Mouse (Mus musculus) heart, embryonic 15.5 days (tissue): ENCODE results near the gene Dusp27. TPM values are rescaled to one million over a fixed set of nuclear protein-coding genes. Genes with fewer than 3 reads are reported as not detected.

Experiments used
- ATAC-seq: fragments of 200-750 bp; cut with Nextera tagmentation; replicated peaks from 2 replicates; pipeline ENCODE4 v1.8.0; 2017; ENCODE audit warnings: low read depth, moderate TSS enrichment; ENCODE audit not compliant: insufficient number of reproducible peaks, insufficient read depth, low FRiP score
- H3K27ac ChIP-seq: fragments of 300-500 bp; sonication (generic); 2 replicates; pipeline ENCODE4 v1.5.1; 2015; ENCODE audit warnings: mild to moderate bottlenecking, inconsistent platforms
- H3K27me3 ChIP-seq: fragments of 300-500 bp; sonication (generic); 2 replicates; pipeline ENCODE4 v1.6.1; 2015; ENCODE audit warnings: inconsistent platforms
- H3K36me3 ChIP-seq: fragments of 300-500 bp; sonication (generic); 2 replicates; pipeline ENCODE4 v1.6.1; 2015; ENCODE audit warnings: mild to moderate bottlenecking, inconsistent platforms
- H3K4me1 ChIP-seq: fragments of 300-500 bp; sonication (generic); replicated peaks from 2 replicates; pipeline ENCODE4 v1.6.1; 2015; ENCODE audit warnings: inconsistent platforms
- H3K4me2 ChIP-seq: fragments of 300-500 bp; sonication (generic); 2 replicates; pipeline ENCODE4 v1.6.1; 2015; ENCODE audit warnings: inconsistent platforms, mild to moderate bottlenecking, moderate library complexity
- H3K4me3 ChIP-seq: fragments of 300-500 bp; sonication (generic); 2 replicates; pipeline ENCODE4 v1.5.1; 2015; ENCODE audit warnings: mild to moderate bottlenecking, inconsistent platforms
- H3K9ac ChIP-seq: fragments of 300-500 bp; sonication (generic); 2 replicates; pipeline ENCODE4 v1.6.1; 2015; ENCODE audit warnings: mild to moderate bottlenecking, inconsistent platforms
- H3K9me3 ChIP-seq: fragments of 300-500 bp; sonication (generic); replicated peaks from 2 replicates; pipeline ENCODE4 v1.6.1; 2016; ENCODE audit warnings: inconsistent platforms
- WGBS: fragments of 180-500 bp; shearing (Covaris S2); methylation state at CpG from one replicate; pipeline ENCODE4 v1.1.7; 2015; ENCODE audit warnings: mixed read lengths; 5-methylcytosine and 5-hydroxymethylcytosine counted together
- polyA plus RNA-seq: library from polyadenylated mRNA; unstranded; fragments of >200 nt; fragmentation: Nextera tagmentation; extraction: Ambion mirVana; gene quantifications from 2 replicates; pipeline ENCODE4 v1.2.1, GENCODE M21; 2015

Dusp27 gene
- polyA plus RNA-seq, result 40.2 and 44.9 TPM in 2 replicates

DNA sequence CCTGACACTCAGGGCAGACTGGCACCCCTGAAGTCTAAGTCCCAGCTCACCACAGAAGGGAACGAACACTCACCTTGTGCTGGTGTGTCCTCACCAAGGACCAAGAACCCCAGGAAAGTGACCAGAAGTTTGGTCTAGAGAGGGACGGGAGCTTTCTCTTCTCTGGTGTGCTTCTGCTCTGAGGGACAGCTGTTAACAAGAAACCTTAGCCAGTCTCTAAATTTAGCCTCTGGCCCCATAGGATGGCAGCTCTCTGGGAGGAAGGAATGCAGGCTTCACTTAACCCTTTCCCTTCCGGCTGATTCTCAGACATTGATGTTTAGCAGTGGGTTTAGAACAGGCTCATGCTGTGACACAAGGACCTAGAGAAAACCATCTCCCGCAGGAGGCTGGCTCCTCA, at the start of gene Dusp27:
Gene Dusp27, minus strand, starts transcription at position 204 of the 400 bp plus-strand sequence.
- Histone ChIP-seq H3K4me3 (peak within 1 kb of the TSS; percentile 56), H3K27me3 (no peaks in the 10 kb centered on the region), H3K27ac (peak within 1 kb of the TSS; percentile 95), H3K9ac (peak within 1 kb of the TSS; percentile 70), H3K9me3 (no peaks in the 10 kb centered on the region), H3K4me1 (peaks cover 54% of the 10 kb centered on the region), H3K4me2 (peak within 1 kb of the TSS; percentile 63), H3K36me3 (peaks cover 12% of the 10 kb centered on the region)
- 11% methylated on average over 4 of the region's 4 CpGs for WGBS
- peak; percentile 64 for ATAC-seq

DNA sequence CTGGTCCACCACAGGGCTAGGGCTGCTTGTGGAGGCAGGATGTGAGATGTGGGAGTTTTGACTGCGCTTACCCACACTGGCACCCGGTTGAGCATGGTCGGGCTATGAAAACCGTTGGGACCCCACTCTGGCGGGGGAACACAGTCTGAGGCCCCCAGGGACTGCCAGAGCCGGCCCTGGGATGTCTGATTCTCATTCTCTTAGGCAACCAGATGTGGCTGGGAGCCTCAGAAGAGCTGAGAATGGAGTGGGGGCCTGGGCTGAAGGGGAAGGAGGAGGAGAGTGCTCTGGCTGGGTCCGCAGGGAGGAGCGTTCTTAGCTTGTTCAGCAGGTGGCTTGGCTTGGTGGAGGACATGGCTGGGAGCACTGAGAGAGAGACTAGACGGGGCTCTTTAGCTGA, 45.9 kb upstream of the Dusp27 start:
- Histone ChIP-seq H3K9ac (no peak overlapping the region), H3K27me3 (no peaks in the 10 kb centered on the region), H3K9me3 (no peaks in the 10 kb centered on the region), H3K36me3 (no peaks in the 10 kb centered on the region), H3K4me2 (no peak overlapping the region), H3K4me3 (no peak overlapping the region), H3K27ac (no peak overlapping the region), H3K4me1 (no peaks in the 10 kb centered on the region)
- ATAC-seq, result no peak
- WGBS, result 66% methylated on average over 9 of the region's 9 CpGs

DNA sequence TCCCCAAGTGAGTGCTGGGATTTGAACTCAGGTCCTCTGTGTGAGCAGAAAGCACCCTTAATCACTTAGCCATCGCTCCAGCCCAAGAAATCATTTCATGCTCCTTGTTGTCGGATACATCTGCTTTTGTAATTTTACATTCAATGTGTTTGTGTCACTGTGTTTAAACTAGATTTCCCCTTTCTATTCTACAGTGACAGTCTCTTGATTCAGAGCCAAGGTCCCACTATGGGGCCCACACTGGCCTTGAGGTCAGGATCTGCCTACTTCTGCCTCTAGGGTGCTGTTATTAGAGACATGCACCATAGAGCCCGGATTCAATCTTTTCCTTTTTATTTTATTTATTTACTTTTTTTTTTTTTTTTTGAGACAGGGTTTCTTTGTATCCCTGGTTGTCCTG, 45.3 kb upstream of the Dusp27 start:
- no peaks in the 10 kb centered on the region for H3K27me3 ChIP-seq
- ATAC-seq, result no peak
- H3K36me3 ChIP-seq, result no peaks in the 10 kb centered on the region
- WGBS, result 74% methylated on average over 3 of the region's 3 CpGs
- H3K4me2 ChIP-seq, result no peak overlapping the region
- no peak overlapping the region for H3K27ac ChIP-seq
- no peak overlapping the region for H3K9ac ChIP-seq
- no peak overlapping the region for H3K4me3 ChIP-seq
- no peaks in the 10 kb centered on the region for H3K4me1 ChIP-seq
- H3K9me3 ChIP-seq, result no peaks in the 10 kb centered on the region

DNA sequence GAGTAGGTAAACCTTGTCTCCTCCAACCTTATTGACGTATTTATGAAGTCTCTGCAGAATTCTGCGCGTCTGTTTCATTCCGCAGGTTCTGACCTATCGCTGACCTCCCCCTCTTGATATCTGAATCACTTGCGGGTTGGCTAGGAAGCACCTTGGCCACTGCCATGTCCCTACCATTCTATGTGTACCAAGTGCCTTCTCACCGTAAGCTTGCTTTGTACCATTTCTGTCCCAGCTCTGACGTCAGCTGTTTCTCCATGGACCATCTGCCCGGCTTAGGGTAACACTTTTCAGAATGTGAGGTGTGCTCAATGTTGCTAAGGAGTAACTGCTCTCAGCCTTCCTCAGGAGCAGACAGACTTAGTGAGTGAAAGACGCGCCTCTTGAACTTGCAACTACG, 43.1 kb upstream of the Dusp27 start:
- Histone ChIP-seq H3K4me1 (no peaks in the 10 kb centered on the region), H3K9ac (no peak overlapping the region), H3K36me3 (no peaks in the 10 kb centered on the region), H3K9me3 (no peaks in the 10 kb centered on the region), H3K4me3 (no peak overlapping the region), H3K27me3 (no peaks in the 10 kb centered on the region), H3K27ac (no peak overlapping the region), H3K4me2 (no peak overlapping the region)
- no peak for ATAC-seq
- 86% methylated on average over 12 of the region's 12 CpGs for WGBS

DNA sequence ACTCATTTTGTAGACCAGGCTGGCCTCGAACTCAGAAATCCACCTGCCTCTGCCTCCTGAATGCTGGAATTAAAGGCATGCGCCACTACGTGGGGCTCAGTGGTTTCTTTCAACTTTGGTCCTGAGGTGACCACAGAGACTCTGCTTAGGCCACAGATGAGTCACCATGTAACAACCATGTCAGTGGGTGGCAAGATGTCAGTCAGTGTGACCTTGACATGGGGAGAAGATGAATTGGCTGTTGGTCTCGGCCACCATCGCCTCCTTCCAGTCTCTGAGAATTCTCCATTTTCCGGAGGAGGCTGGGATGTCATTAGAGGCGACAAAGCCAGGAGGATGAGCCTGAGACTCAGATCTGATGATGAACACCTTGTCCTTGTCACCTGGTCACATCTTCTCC, 42.0 kb upstream of the Dusp27 start:
- WGBS, result 82% methylated on average over 7 of the region's 7 CpGs
- H3K27me3 ChIP-seq, result no peaks in the 10 kb centered on the region
- no peak overlapping the region for H3K4me2 ChIP-seq
- H3K4me1 ChIP-seq, result no peaks in the 10 kb centered on the region
- H3K36me3 ChIP-seq, result no peaks in the 10 kb centered on the region
- H3K27ac ChIP-seq, result no peak overlapping the region
- no peak overlapping the region for H3K9ac ChIP-seq
- ATAC-seq, result no peak
- H3K9me3 ChIP-seq, result no peaks in the 10 kb centered on the region
- H3K4me3 ChIP-seq, result no peak overlapping the region

DNA sequence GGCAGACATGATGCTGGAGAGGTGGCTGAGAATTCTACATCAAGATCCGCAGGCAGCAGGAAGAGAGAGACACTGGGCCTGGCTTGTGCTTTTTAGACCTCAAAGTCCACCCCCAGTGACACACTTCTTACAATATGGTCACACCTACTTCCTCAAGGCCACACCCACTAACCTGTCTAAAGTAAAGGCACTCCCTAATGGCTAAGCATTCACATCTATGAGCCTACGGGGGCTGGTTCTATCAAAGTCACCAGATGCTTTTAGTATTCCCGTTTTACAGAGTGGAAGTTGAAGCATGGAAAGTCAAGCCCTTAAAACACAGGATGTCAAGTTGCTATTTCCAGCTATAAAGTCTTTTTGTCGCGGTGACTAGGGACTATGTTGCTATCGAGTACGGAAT, 40.3 kb upstream of the Dusp27 start:
- Histone ChIP-seq H3K9ac (no peak overlapping the region), H3K27me3 (0 out of 2 replicates have a peak, but pooled peaks cover 4% of the 10 kb centered on the region), H3K27ac (no peak overlapping the region), H3K4me2 (no peak overlapping the region), H3K4me3 (no peak overlapping the region), H3K4me1 (no peaks in the 10 kb centered on the region), H3K9me3 (no peaks in the 10 kb centered on the region), H3K36me3 (no peaks in the 10 kb centered on the region)
- no peak for ATAC-seq
- 91% methylated on average over 7 of the region's 7 CpGs for WGBS

DNA sequence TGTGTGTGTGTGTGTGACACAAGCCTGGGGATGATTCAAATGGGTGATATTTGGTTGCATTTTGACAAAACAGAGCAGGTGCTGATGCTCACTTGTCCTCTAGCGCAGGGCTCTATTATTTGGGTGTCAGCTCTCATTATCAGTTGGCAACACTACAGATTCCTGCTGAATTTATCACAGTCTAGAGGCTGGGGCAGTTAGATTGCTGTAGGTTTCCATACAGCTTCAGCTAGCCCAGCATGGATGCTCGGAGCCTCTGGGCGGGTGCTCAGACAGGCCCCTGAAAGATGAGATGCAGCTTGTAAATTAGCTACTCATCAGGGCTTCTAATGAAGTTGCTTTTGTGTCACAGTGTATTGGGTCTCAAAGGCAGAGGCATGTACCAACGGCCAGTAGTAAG, 39.7 kb upstream of the Dusp27 start:
- no peak for ATAC-seq
- Histone ChIP-seq H3K4me3 (no peak overlapping the region), H3K9me3 (no peaks in the 10 kb centered on the region), H3K36me3 (no peaks in the 10 kb centered on the region), H3K4me2 (no peak overlapping the region), H3K9ac (no peak overlapping the region), H3K27ac (no peak overlapping the region), H3K27me3 (0 out of 2 replicates have a peak, but pooled peaks cover 4% of the 10 kb centered on the region), H3K4me1 (no peaks in the 10 kb centered on the region)
- 65% methylated on average over 4 of the region's 4 CpGs for WGBS

DNA sequence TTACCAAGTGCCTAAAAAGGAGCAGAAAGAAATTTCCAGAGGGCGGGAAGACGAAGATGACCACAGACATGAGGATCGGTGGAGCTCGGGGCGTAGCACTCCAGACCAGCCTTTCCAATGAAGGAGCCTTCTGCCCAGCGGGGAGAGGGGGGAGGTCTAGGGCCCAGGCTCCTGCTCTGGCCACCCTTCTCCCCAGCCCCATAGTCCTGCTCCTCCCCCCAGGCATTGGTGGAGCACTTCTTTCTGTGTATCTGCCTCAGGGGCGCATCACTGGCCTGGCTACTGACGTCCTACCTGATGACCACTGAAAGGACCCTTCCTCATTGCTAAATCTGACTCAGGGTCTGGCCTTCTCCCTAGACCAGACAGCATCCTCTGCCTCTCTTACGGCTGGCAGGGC, 37.4 kb upstream of the Dusp27 start:
- H3K9me3 ChIP-seq, result no peaks in the 10 kb centered on the region
- 90% methylated on average over 9 of the region's 9 CpGs for WGBS
- no peak overlapping the region for H3K4me3 ChIP-seq
- no peak overlapping the region for H3K9ac ChIP-seq
- peaks cover 10% of the 10 kb centered on the region for H3K27me3 ChIP-seq
- H3K27ac ChIP-seq, result no peak overlapping the region
- H3K4me1 ChIP-seq, result peaks cover 3% of the 10 kb centered on the region; the same call in 1 of the 2 replicates
- no peak for ATAC-seq
- H3K36me3 ChIP-seq, result no peaks in the 10 kb centered on the region
- H3K4me2 ChIP-seq, result no peak overlapping the region

DNA sequence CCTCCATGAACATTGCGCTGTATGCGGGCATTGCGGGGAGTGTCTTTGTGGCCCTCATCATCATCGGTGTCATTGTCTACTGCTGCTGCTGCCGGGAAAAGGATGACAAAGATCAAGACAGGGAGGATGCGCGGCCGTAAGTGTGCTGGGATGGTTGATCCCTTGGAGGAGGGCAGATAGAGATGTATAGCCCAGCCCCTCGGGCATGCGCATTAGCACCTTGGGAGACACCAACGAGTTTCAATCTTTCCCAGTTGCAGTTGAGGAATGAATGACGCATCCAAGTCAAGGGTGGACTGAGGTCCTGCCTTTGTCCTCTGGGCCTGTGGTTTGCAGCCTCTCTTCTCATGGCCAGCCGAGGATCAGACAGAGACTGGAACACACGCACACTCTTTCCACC, 36.9 kb upstream of the Dusp27 start:
- Histone ChIP-seq H3K4me3 (no peak overlapping the region), H3K4me2 (no peak overlapping the region), H3K9me3 (no peaks in the 10 kb centered on the region), H3K4me1 (peaks cover 3% of the 10 kb centered on the region; the same call in 1 of the 2 replicates), H3K27me3 (peaks cover 16% of the 10 kb centered on the region), H3K27ac (no peak overlapping the region), H3K36me3 (no peaks in the 10 kb centered on the region), H3K9ac (no peak overlapping the region)
- 86% methylated on average over 14 of the region's 14 CpGs for WGBS
- no peak for ATAC-seq

DNA sequence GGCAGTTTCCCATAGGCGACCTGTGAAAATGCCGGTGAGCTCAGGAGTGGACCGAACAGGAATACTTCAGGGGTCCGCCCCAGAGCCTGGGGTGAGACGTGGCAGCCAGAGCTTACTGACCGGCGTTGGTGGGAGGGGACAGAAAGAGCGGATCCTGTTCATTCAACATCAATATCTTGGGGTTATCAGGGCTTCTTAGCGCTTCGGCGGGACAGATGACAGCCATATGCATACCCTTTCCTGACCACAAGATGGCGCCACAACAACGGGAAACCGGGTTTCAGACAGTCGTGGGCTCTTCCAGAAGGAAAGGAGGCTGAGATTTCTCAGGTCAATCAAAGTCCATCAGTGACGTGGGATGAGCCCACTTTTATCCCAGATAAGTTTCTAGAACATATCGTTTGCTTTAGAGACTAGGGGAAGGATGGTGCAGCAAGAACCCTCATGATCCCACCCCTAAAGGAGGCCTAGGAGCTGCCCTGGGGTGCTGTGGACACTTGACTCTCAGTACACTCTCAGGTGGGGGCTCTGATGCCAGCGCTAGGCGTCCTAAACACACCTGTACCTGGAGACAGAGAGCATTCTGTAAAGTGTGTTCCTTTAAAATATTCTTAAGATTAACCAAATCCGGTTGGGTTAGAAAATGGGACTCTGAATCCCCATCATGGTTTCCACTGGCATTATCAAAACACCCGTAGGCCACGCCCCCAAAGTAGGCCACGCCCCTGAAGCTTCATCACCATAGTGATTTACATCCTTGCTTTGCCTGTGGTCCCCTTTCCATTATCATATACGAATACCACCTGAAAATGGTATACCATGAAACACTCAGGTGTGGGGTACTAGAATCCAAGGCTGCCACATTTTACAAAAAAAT, 33.1 kb upstream of the Dusp27 start:
- H3K9ac ChIP-seq, result no peak overlapping the region
- H3K4me1 ChIP-seq, result peaks cover 3% of the 10 kb centered on the region; the same call in 1 of the 2 replicates
- peak overlapping the region; percentile 54 for H3K4me2 ChIP-seq
- 16% methylated on average over 24 of the region's 24 CpGs for WGBS
- H3K9me3 ChIP-seq, result no peaks in the 10 kb centered on the region
- peaks cover 44% of the 10 kb centered on the region for H3K27me3 ChIP-seq
- H3K4me3 ChIP-seq, result 0 out of 2 replicates have a peak overlapping the region, but pooled peaks have one; percentile 12
- H3K27ac ChIP-seq, result no peak overlapping the region
- no peaks in the 10 kb centered on the region for H3K36me3 ChIP-seq
- ATAC-seq, result no peak

DNA sequence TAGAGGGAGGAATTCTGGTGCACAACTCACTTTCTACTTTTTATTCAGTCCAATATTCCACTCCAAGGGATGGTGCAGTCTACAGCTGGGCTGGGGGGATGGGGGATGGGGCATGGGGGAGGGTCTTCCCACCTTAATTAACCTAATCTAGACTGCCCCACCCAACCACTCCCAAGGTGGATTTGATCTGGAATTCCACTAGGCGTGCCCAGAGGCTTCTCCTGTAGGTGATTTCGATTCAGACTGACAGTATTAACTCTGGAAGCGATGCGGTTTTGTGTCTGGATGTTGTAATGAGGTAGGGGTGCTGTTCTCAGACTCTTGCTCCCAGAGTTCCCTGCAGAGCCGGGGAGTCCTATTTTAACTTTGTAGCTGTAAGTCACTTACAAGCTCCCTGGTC, 32.4 kb upstream of the Dusp27 start:
- WGBS, result 47% methylated on average over 5 of the region's 5 CpGs
- Histone ChIP-seq H3K36me3 (no peaks in the 10 kb centered on the region), H3K4me3 (no peak overlapping the region), H3K9me3 (no peaks in the 10 kb centered on the region), H3K4me1 (peaks cover 3% of the 10 kb centered on the region; the same call in 1 of the 2 replicates), H3K27me3 (peaks cover 51% of the 10 kb centered on the region), H3K27ac (no peak overlapping the region), H3K4me2 (peak overlapping the region; percentile 54), H3K9ac (no peak overlapping the region)
- ATAC-seq, result no peak; the same call in 1 of the 2 replicates

DNA sequence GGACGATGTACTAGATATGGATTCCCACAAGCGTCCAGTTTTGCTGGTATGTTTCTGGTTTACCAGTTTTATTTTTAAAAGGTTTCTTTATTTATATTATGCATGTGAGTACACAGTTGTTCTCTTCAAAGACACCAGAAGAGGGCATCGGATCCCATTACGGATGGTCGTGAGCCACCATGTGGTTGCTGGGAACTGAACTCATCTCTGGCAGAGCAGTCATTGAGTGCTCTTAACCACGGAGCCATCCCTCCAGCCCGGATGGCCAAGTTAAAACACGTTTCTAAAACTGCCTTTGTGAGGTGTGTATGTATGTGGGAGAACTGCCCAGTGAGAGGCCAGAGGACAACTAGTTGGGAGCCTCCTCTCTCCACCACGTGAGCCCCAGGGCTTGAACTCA, 30.9 kb upstream of the Dusp27 start:
- ATAC-seq, result no peak
- H3K4me3 ChIP-seq, result no peak overlapping the region
- H3K4me1 ChIP-seq, result peaks cover 9% of the 10 kb centered on the region
- H3K27ac ChIP-seq, result no peak overlapping the region
- H3K4me2 ChIP-seq, result no peak overlapping the region
- H3K36me3 ChIP-seq, result no peaks in the 10 kb centered on the region
- 50% methylated on average over 9 of the region's 9 CpGs for WGBS
- H3K27me3 ChIP-seq, result peaks cover 56% of the 10 kb centered on the region
- no peaks in the 10 kb centered on the region for H3K9me3 ChIP-seq
- no peak overlapping the region for H3K9ac ChIP-seq
